ENCODE assay signal across 11 mouse cellular contexts in genomic region chr16:44531239-44531797, GRCm38 (mm10). TPM values are rescaled to one million over a fixed set of nuclear protein-coding genes. Genes with fewer than 3 reads are reported as not detected.
DNase-seq lines count a peak whose midpoint lies in the region; ATAC-seq and TF ChIP-seq lines count a peak whose summit lies in the region.
"Had no signal": no experiment of that assay in that cellular context is flagged by ENCODE, and none has a peak within 500 bp of the region (broad histone marks: within the 10 kb centered on the region; RNA-seq: fewer than 3 reads in every experiment).

No protein-coding gene starts in this region.

- peak overlapping the region; percentile 49; the same call in 1 of the 2 replicates for H3K4me2 ChIP-seq in heart, postnatal 0 days (ENCODE audit: low read depth, low read length)
- peak overlapping the region; percentile 47 for H3K4me2 ChIP-seq in hindbrain, embryonic 12.5 days (replicated peaks)
- peak overlapping the region; percentile 62 for H3K4me2 ChIP-seq in midbrain, embryonic 16.5 days (ENCODE audit: low read length)

- no peak overlapping the region for H3K9ac ChIP-seq in heart, postnatal 0 days (replicated peaks; ENCODE audit: low read depth, low read length)
- peak overlapping the region; percentile 39; the same call in 1 of the 2 replicates for H3K9ac ChIP-seq in hindbrain, embryonic 12.5 days
- H3K9ac ChIP-seq in midbrain, embryonic 16.5 days (ENCODE audit: low read depth, low read length), result peak overlapping the region; percentile 62

- H3K36me3 ChIP-seq in heart, postnatal 0 days (replicated peaks; ENCODE audit: control insufficient read depth, insufficient read depth, low read length), result no peaks in the 10 kb centered on the region
- peaks cover 24% of the 10 kb centered on the region for H3K36me3 ChIP-seq in embryonic facial prominence, embryonic 10.5 days (replicated peaks)
- peaks cover 5% of the 10 kb centered on the region; the same call in 1 of the 2 replicates for H3K36me3 ChIP-seq in hindbrain, embryonic 12.5 days
- H3K36me3 ChIP-seq in midbrain, embryonic 16.5 days (ENCODE audit: control insufficient read depth, insufficient read depth, low read length), result no peaks in the 10 kb centered on the region
- no peaks in the 10 kb centered on the region for H3K36me3 ChIP-seq in kidney, adult 2 months (ENCODE audit: control insufficient read depth, insufficient read depth, low read length)

- no peaks in the 10 kb centered on the region for H3K27me3 ChIP-seq in heart, postnatal 0 days (ENCODE audit: control insufficient read depth, insufficient read depth, low read length)
- H3K27me3 ChIP-seq in embryonic facial prominence, embryonic 10.5 days (replicated peaks; ENCODE audit: low read depth, poor library complexity, severe bottlenecking), result no peaks in the 10 kb centered on the region
- H3K27me3 ChIP-seq in hindbrain, embryonic 12.5 days, result no peaks in the 10 kb centered on the region
- no peaks in the 10 kb centered on the region for H3K27me3 ChIP-seq in midbrain, embryonic 16.5 days (ENCODE audit: control insufficient read depth, insufficient read depth, low read depth, low read length)
- no peaks in the 10 kb centered on the region for H3K27me3 ChIP-seq in kidney, adult 2 months (replicated peaks; ENCODE audit: control insufficient read depth, insufficient read depth, low read length)

- ATAC-seq in heart, postnatal 0 days (ENCODE audit: insufficient read depth, low read depth), result no peak
- peak; percentile 42 for ATAC-seq in hindbrain, embryonic 12.5 days (ENCODE audit: low FRiP score)
- peak; percentile 12 for ATAC-seq in midbrain, embryonic 16.5 days

- WGBS in heart, postnatal 0 days, result 58% methylated on average over 12 of the region's 12 CpGs
- 25% methylated on average over 12 of the region's 12 CpGs for WGBS in embryonic facial prominence, embryonic 10.5 days
- 5% methylated on average over 12 of the region's 12 CpGs for WGBS in hindbrain, embryonic 12.5 days
- WGBS in midbrain, embryonic 16.5 days, result 3% methylated on average over 12 of the region's 12 CpGs
- WGBS in kidney, adult 2 months, result 63% methylated on average over 12 of the region's 12 CpGs

- H3K4me1 ChIP-seq in heart, postnatal 0 days (ENCODE audit: control insufficient read depth, insufficient read depth), result 0 out of 2 replicates have a peak, but pooled peaks cover 9% of the 10 kb centered on the region
- H3K4me1 ChIP-seq in embryonic facial prominence, embryonic 10.5 days, result peaks cover 85% of the 10 kb centered on the region
- peaks cover 86% of the 10 kb centered on the region for H3K4me1 ChIP-seq in hindbrain, embryonic 12.5 days
- peaks cover 46% of the 10 kb centered on the region for H3K4me1 ChIP-seq in midbrain, embryonic 16.5 days (ENCODE audit: control insufficient read depth, insufficient read depth, low read length)
- H3K4me1 ChIP-seq in kidney, adult 2 months (ENCODE audit: control insufficient read depth, insufficient read depth, low read length), result no peaks in the 10 kb centered on the region

- DNase-seq in heart, postnatal 0 days (ENCODE audit: low spot score), result no peak
- DNase-seq in heart, adult 9 months (ENCODE audit: low spot score in 2 of 2), result no peak
- no peak for DNase-seq in embryonic facial prominence, embryonic 10.5 days (ENCODE audit: low spot score)
- no peak for DNase-seq in left cerebral cortex, adult 9 months (ENCODE audit: low spot score in 2 of 2)
- no peak for DNase-seq in frontal cortex, postnatal 10 days (ENCODE audit: low spot score in 2 of 2)
- DNase-seq in kidney, adult 2 months, result no peak
- DNase-seq: adrenal gland, postnatal 10 days; right cerebral cortex, postnatal 25 days had no signal

- H3K9me3 ChIP-seq in heart, postnatal 0 days (replicated peaks; ENCODE audit: control insufficient read depth, low read length), result no peaks in the 10 kb centered on the region
- H3K9me3 ChIP-seq in embryonic facial prominence, embryonic 10.5 days, result peaks cover 8% of the 10 kb centered on the region
- H3K9me3 ChIP-seq in hindbrain, embryonic 12.5 days (replicated peaks), result no peaks in the 10 kb centered on the region
- H3K9me3 ChIP-seq in midbrain, embryonic 16.5 days (replicated peaks; ENCODE audit: control insufficient read depth, low read length, poor library complexity, severe bottlenecking), result no peaks in the 10 kb centered on the region

- no peak for TF ChIP-seq EP300 in heart, postnatal 0 days (IDR thresholded peaks at IDR 0.05; ENCODE audit: low read depth)

- no peak overlapping the region for H3K27ac ChIP-seq in heart, postnatal 0 days (ENCODE audit: low read depth)
- peak overlapping the region; percentile 85 for H3K27ac ChIP-seq in embryonic facial prominence, embryonic 10.5 days (replicated peaks)
- H3K27ac ChIP-seq in hindbrain, embryonic 12.5 days, result peak overlapping the region; percentile 91
- peak overlapping the region; percentile 82 for H3K27ac ChIP-seq in midbrain, embryonic 16.5 days (ENCODE audit: low read length)
- H3K27ac ChIP-seq in kidney, adult 2 months (ENCODE audit: insufficient read depth, low read depth, low read length), result no peak overlapping the region
- H3K27ac ChIP-seq: macrophage had no signal

- peak overlapping the region; percentile 13; the same call in 1 of the 2 replicates for H3K4me3 ChIP-seq in heart, postnatal 0 days (ENCODE audit: low read depth, low read length)
- peak overlapping the region; percentile 45 for H3K4me3 ChIP-seq in embryonic facial prominence, embryonic 10.5 days
- H3K4me3 ChIP-seq in hindbrain, embryonic 12.5 days, result peak overlapping the region; percentile 22
- H3K4me3 ChIP-seq in midbrain, embryonic 16.5 days (ENCODE audit: low read depth, low read length), result peak overlapping the region; percentile 33
- H3K4me3 ChIP-seq in kidney, adult 2 months (ENCODE audit: insufficient read depth, low read depth, low read length), result no peak overlapping the region

- no peak for TF ChIP-seq POLR2A in kidney, adult 2 months (IDR thresholded peaks at IDR 0.05; ENCODE audit: low read depth, low read length)

- TF ChIP-seq CTCF in heart, postnatal 0 days (IDR thresholded peaks at IDR 0.05; ENCODE audit: low read depth), result no peak
- TF ChIP-seq CTCF in kidney, adult 2 months (conservative IDR thresholded peaks at IDR 0.05; ENCODE audit: insufficient read depth, insufficient read length, low read depth, low read length), result no peak

RNA-seq across cellular contexts. Expression of gene Boc, which starts 27.4 kb away (rescaled TPM):
- 9.8 TPM in 2 replicates for total RNA-seq in heart, postnatal 0 days (2014; rRNA removed; ENCODE audit: low replicate concordance)
- polyA plus RNA-seq in heart, postnatal 0 days (2015; fragmentation: Nextera tagmentation; extraction: Ambion mirVana), result 2.6 and 3.1 TPM in 2 replicates
- 14.2 and 14.3 TPM in 2 replicates for polyA plus RNA-seq in embryonic facial prominence, embryonic 10.5 days (2016; fragmentation: Nextera tagmentation; extraction: Ambion mirVana)
- 35.5 and 37.5 TPM in 2 replicates for polyA plus RNA-seq in hindbrain, embryonic 12.5 days (2016; fragmentation: Nextera tagmentation; extraction: Ambion mirVana)
- polyA plus RNA-seq in midbrain, embryonic 16.5 days (2015; fragmentation: Nextera tagmentation; extraction: Ambion mirVana), result 7.3 and 10.5 TPM in 2 replicates
- polyA plus RNA-seq in kidney, adult 2 months (2012; rRNA removed), result 8.5 and 8.8 TPM in 2 replicates

Comparison
In these comparisons a context has a peak if more than half of its experiments do, and no peak if none do; other contexts are left out.
1. H3K27ac ChIP-seq: peak in embryonic facial prominence, embryonic 10.5 days (single experiment), hindbrain, embryonic 12.5 days (single experiment) and midbrain, embryonic 16.5 days (single experiment); none in heart, postnatal 0 days (single experiment) and kidney, adult 2 months (single experiment).
2. Peak in every context shown above with its lines, with median percentiles within 50 percentile points of each other: H3K4me2 ChIP-seq.